Mouse (Mus musculus): ENCODE data around the gene Vmn1r226.

The Vmn1r226 gene

DNA sequence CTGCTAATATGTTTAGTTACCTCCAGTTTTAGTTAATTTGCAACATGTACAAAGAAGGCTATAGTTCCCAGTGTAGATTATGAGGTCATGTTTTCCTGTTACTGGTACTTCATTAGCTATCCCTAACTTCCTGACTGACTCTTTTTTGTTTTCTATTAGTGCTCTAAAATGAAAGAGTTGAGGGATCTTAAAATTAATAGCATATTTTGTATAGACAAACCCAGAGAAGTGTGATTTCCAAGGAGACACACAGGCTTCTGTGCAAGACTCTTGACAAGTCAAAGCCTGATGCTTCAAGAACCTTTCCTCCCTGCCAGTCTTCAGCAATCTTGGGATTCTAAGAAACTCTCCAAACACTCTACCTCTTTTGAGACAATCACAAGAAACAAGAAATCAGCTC lies at the start of gene Vmn1r226:
Gene Vmn1r226, plus strand, starts transcription at position 301 of the 400 bp plus-strand sequence.
- no peak for DNase-seq (ENCODE audit: low read depth, low spot score)

DNA sequence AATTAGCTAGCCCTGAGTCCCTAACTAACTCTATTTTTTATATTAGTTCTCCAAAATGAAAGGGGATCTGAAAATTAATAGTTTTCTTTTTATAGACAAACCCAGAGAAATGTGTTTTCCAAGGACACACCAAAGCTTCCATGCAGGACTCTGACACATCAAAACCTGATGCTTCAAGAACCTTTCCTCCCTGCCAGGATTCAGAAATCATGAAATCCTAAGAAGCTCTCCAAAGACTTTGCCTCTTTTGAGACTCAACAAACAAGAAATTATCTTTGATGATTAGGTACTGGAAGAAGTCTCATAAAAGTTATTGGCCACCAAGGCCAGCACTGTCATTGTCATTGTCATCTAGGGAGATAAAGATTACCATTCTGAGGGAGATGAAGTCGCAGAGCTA lies 46.9 kb downstream of the Vmn1r226 start, which contains the start of gene Vmn1r227:
Gene Vmn1r227, plus strand, starts transcription at position 301 of the 400 bp plus-strand sequence.
- DNase-seq (ENCODE audit: low read depth, low spot score): no peak

Measured in CD4-positive helper T cell, adult 2 months (primary cell).